Mouse (Mus musculus): ENCODE measurements around the gene Cacna1c. TPM values are rescaled to one million over a fixed set of nuclear protein-coding genes. Genes with fewer than 3 reads are reported as not detected.

Cacna1c gene
- polyA plus RNA-seq, 1 experiment from 2014 or later = 2.1 TPM

DNA sequence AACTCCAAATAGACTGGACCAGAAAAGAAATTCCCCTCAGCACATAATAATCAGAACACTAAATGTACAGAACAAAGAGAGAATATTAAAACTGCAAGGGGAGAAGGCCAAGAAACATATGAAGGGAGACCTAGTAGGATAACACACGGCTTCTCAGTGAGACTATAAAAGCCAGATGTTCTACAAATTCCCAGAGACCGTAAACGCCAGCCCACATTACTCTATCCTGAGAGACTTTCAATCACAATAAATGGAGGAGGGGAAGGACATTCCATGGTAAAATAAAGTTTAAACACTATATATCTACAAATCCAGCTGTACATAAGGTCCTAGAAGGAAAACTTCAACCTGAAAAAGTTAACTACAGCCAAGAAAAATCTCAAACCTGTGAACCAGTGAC is 185.3 kb downstream of the Cacna1c start:
- in situ Hi-C loops (cut with MboI; ENCODE audit: low pct_unique_long_range_greater_than_20kb) = no loop called here
- ATAC-seq (no peak), DNase-seq (ENCODE audit: low read depth, low spot score) (no peak)
- ChIA-PET CTCF (no interaction called here), POLR2A (no interaction called here)
- no peaks in the 10 kb centered on the region for H3K27me3 ChIP-seq
- no peak for TF ChIP-seq CTCF (IDR thresholded peaks at IDR 0.05)

DNA sequence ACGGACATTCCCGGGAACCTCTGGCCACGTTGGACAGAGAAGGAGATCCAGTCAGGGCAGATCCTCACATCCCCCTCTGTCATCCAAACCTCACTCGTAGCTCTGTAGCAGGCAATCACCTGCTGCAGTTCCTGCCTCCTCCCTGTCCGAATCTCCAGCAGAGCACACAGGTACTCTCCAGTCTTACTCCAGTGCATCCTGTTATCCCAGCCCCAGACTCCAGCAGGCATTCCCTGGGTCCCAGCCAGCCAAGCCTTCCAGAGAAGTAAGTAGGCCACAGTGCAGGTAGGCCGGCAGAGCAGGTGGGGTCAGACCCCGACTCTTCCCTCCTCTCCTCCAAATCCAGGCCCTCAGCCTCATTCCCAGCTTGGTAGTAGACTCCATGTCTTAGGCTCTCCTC is 186.7 kb downstream of the Cacna1c start:
- POLR2A ChIA-PET = no interaction called here
- in situ Hi-C loops (cut with MboI; ENCODE audit: low pct_unique_long_range_greater_than_20kb) = no loop called here
- ATAC-seq (no peak), DNase-seq (ENCODE audit: low read depth, low spot score) (no peak)
- no peaks in the 10 kb centered on the region for H3K27me3 ChIP-seq
- CTCF ChIA-PET = no interaction called here
- TF ChIP-seq CTCF (IDR thresholded peaks at IDR 0.05) = no peak

DNA sequence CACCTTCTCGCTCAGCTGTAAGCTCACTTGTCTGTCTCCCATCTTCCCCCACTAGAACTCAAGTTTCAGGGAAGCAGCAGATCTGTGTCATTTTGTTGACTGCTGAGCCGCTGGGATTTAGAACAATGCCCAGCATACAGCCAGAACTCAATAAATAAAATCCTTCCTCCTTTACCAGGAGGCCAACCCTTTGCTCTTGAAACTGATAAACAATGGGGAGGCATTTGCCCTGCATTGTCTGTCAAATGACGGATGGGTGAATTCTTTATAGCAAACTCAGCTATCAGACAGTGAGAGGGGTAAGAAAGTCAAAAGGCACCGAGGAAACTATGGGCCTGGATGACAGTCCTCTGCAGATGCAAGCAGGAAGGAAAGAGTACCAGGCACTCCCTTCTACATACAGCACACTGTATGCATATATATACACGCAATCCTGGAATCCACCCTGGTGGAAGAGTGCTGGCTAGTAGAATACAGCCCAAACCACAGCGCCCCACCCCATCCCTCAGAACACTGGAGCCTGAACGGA is 187.5 kb downstream of the Cacna1c start:
- ChIA-PET POLR2A (no interaction called here), CTCF (no interaction called here)
- DNase-seq (ENCODE audit: low read depth, low spot score) (no peak), ATAC-seq (no peak)
- in situ Hi-C loops (cut with MboI; ENCODE audit: low pct_unique_long_range_greater_than_20kb) = no loop called here
- TF ChIP-seq CTCF (IDR thresholded peaks at IDR 0.05) = no peak
- no peaks in the 10 kb centered on the region for H3K27me3 ChIP-seq

DNA sequence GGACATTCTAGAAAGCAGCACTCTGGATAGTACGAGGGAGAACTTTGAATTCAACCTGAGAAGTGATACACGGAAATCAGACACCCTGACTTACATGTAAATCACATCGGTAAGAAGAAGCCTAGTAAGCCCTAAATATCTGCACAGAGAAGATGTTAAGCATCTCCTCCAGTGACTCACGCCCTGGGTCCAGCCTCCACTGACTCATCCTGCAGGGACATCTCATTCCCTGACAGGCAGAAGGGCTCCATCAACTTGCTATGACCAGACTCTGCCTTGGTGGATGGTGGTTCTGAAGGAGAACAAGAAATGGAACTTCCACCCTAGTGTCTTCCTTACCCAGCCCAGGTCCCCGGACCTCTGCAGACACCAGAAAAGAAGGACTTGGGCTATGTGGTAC is 191.6 kb downstream of the Cacna1c start:
- no peak for DNase-seq (ENCODE audit: low read depth, low spot score)
- POLR2A ChIA-PET = no interaction called here
- in situ Hi-C loops (cut with MboI; ENCODE audit: low pct_unique_long_range_greater_than_20kb) = no loop called here
- TF ChIP-seq CTCF (IDR thresholded peaks at IDR 0.05) = no peak
- ATAC-seq = no peak
- H3K27me3 ChIP-seq = no peaks in the 10 kb centered on the region
- CTCF ChIA-PET = interaction anchor here (0.9 kb wide), 1 partner anchor 615 kb away, joined by 3 read pairs; no protein-coding TSS in a partner anchor

DNA sequence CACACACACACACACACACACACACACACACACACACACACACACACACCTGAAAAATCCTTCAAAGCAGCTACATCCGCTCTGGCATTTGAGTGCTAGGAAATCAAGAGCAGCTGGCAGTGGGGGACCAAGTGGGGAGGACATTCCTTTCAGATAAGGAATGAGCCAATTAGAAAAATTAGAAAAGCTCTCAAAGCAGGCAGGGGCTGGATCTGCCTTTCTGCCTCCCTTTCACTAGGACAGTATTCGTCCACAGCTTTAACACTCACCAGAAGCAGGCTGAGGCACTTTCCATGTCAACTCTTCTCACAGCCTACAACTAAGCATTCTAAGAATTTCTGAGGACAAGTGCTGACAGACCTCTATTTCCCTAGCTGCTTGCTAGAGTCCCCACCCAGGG is 194.8 kb downstream of the Cacna1c start:
- no peak for ATAC-seq
- in situ Hi-C loops (cut with MboI; ENCODE audit: low pct_unique_long_range_greater_than_20kb) = no loop called here
- ChIA-PET CTCF (interaction anchor here (2.0 kb wide), 1 partner anchor 16 kb away, joined by 5 read pairs; no protein-coding TSS in a partner anchor), POLR2A (no interaction called here)
- no peaks in the 10 kb centered on the region for H3K27me3 ChIP-seq
- DNase-seq (ENCODE audit: low read depth, low spot score) = no peak
- TF ChIP-seq CTCF (IDR thresholded peaks at IDR 0.05) = no peak

DNA sequence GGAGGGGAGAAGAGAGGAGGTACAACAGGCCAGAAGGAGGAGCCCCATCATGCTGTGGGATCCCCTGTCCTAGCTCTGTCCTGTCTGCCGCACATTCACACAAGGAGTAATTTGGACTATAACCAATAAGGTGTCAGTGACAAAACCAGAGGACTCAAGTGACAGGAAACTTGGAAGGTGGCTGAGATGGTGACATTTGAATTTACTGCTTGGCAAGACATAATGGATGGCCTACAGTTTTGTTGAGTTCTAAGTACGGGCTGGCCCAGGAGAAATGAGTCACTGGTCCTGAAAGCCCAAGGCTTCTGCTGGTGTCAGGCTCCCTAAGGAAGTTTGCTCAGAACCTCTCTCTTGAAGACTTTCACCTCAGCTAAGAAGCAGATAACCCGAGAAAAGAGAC is 196.0 kb downstream of the Cacna1c start:
- CTCF ChIA-PET = no interaction called here
- no peak for DNase-seq (ENCODE audit: low read depth, low spot score)
- H3K27me3 ChIP-seq = no peaks in the 10 kb centered on the region
- POLR2A ChIA-PET = interaction anchor here (0.7 kb wide), 1 partner anchor 31 kb away, joined by 3 read pairs; no protein-coding TSS in a partner anchor
- no peak for ATAC-seq
- TF ChIP-seq CTCF (IDR thresholded peaks at IDR 0.05) = no peak
- in situ Hi-C loops (cut with MboI; ENCODE audit: low pct_unique_long_range_greater_than_20kb) = no loop called here

DNA sequence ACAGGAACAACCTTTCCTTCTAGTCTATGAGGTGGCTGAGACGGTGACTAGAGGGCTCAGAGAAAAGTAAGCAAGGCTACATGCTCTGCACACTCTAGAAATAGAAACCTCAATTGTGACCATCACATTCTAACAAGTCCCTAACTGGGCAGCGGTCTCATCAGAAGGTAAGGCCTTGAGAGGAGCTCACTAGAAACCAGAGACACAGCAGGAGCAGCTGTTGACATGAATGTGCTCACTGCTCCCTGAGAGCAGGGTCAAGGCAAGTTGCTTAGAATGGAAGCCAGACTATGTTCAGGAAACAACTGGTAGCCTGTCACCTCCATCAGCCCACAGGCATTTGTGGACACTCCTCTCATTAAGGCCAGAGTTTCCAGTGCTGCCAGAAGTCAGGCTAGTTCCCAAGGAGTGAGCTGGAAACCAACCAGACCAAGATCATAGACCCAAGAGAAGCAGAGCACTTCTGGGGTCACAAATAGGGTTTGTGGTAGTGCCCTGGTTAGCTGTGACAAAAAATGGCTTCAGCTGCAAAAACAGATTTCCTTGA is 196.8 kb downstream of the Cacna1c start:
- ChIA-PET CTCF (no interaction called here), POLR2A (no interaction called here)
- in situ Hi-C loops (cut with MboI; ENCODE audit: low pct_unique_long_range_greater_than_20kb) = no loop called here
- DNase-seq (ENCODE audit: low read depth, low spot score) (no peak), ATAC-seq (no peak)
- H3K27me3 ChIP-seq = no peaks in the 10 kb centered on the region
- TF ChIP-seq CTCF (IDR thresholded peaks at IDR 0.05) = no peak

DNA sequence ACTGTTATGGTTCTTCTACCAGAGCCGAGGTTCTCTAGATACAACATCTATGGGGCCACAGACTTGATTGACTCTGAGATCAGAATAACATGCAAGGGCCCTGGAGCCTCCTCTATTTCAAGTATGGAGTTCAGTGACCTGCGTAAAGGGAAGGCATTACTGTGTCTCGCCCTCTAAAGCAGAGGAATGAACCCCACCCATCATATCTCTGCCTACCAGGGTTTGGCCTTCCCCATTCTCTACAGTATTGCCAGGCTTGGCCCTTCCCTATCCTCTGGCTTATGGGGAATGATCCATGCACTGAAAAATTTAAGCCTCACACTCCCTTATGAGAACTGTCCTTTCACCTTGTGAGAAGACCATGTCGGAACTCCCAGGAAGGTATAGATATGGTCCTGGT is 198.8 kb downstream of the Cacna1c start:
- CTCF ChIA-PET = no interaction called here
- in situ Hi-C loops (cut with MboI; ENCODE audit: low pct_unique_long_range_greater_than_20kb) = no loop called here
- DNase-seq (ENCODE audit: low read depth, low spot score) = no peak
- no peak for TF ChIP-seq CTCF (IDR thresholded peaks at IDR 0.05)
- POLR2A ChIA-PET = no interaction called here
- H3K27me3 ChIP-seq = no peaks in the 10 kb centered on the region
- ATAC-seq = no peak

DNA sequence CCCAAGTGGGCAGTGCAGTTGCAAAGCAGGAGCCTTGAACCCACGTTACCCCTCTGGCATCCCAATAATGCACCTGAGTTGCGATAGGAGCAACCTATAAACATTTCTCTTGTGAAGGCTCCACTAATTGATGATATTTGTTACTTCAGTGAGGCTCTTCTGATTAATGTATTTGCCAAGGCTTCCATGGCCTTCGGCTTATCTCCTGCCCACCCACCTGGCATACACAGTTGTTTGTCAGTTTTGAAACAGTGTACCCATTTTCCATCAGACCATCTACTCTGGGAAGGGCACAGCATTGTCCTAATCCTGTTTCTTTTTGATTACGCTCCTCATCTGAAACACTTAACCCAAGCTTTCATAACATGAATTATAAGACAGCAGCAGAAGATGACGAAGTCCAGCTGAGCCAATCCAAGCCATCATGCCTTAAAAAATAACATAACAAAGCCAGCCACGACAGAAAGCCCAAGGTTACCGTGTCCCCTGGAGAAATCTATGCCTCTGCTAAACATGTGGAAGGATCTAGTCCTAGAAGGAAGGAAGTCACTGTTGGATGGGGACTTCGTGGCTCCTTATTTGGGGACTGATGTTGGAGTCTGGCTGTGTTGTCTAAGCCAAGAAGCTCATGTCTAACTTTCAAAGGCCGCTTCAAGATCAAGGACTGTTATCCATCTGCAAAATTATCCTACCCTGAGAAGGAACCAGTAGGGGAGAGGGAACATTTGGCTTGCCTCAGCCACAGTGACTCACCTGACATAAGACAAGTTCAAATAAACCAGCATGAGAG is 201.8 kb downstream of the Cacna1c start:
- no peak for TF ChIP-seq CTCF (IDR thresholded peaks at IDR 0.05)
- ATAC-seq (no peak), DNase-seq (ENCODE audit: low read depth, low spot score) (no peak)
- H3K27me3 ChIP-seq = no peaks in the 10 kb centered on the region
- in situ Hi-C loops (cut with MboI; ENCODE audit: low pct_unique_long_range_greater_than_20kb) = no loop called here
- ChIA-PET CTCF (no interaction called here), POLR2A (interaction anchor here (0.5 kb wide), 1 partner anchor 428 kb away, joined by 4 read pairs; no protein-coding TSS in a partner anchor)

DNA sequence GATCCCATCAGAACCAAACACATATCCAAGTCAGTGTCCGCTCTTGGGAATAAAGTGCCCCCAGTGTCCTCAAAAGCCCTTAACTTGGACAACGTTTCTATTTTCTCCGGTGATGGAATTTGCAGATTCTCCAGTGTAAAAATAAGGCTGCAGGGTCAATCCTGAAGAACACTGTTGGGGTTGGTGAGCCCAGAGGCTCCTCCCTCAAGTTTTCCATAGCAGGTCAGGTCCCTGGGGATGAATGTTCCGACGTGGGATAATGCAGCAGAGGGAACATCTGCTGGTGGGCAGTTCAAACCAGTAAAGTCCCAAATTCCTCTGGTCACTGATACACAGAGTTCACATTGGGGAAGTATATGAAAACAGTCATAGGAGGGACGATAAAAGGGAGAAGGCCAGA is 203.8 kb downstream of the Cacna1c start:
- no peaks in the 10 kb centered on the region for H3K27me3 ChIP-seq
- ChIA-PET CTCF (no interaction called here), POLR2A (no interaction called here)
- DNase-seq (ENCODE audit: low read depth, low spot score) = no peak
- in situ Hi-C loops (cut with MboI; ENCODE audit: low pct_unique_long_range_greater_than_20kb) = no loop called here
- no peak for ATAC-seq
- no peak for TF ChIP-seq CTCF (IDR thresholded peaks at IDR 0.05)

DNA sequence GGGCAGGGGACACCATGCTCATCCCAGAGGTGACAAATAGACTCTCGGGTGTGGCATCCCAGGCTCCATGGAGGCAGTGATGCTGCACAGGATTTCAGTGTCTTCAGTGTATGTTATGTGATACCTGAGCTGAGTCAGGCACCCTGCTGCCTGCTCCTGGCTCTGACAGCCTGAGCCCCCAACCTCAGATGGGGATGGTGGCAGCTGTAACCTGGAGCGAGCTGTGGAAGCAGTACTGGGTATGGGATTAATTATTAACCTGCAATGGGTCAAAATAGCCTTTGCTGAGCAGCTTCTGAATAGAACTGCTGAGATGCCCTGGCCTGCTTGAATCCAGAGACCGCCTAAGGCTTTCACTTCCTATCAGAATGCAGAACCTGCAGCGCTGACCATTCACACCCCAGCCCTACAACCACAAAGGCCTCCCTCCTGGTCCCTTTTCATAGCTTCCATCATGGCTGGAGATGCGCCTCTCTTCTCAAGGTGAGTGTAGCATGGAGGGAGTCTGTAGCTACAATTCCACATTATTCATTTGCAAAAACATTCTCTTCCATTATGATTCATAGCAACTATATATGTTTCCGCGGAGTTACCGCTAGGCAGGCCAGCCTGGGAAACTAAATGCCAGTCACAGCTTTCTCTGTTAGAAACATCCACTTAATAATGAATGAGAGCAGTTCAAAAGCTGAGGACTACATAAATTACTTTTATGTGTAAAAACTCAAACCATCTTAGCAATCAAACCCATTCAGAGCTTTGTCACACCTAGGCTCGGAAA is 206.0 kb downstream of the Cacna1c start:
- H3K27me3 ChIP-seq = no peaks in the 10 kb centered on the region
- no peak for DNase-seq (ENCODE audit: low read depth, low spot score)
- no peak for TF ChIP-seq CTCF (IDR thresholded peaks at IDR 0.05)
- in situ Hi-C loops (cut with MboI; ENCODE audit: low pct_unique_long_range_greater_than_20kb) = no loop called here
- POLR2A ChIA-PET = no interaction called here
- CTCF ChIA-PET = no interaction called here
- no peak for ATAC-seq

Measured in Patski (cell line).